Mouse (Mus musculus): Measurements from ENCODE around the gene Lingo2. TPM values are rescaled to one million over a fixed set of nuclear protein-coding genes. Genes with fewer than 3 reads are reported as not detected.
A peak's percentile ranks its signal among the peaks of the same experiment; 100 is the strongest.

Lingo2 gene
- polyA plus RNA-seq, 1 experiment from 2014 or later, result 0.21 TPM

- Histone ChIP-seq H3K4me3 (no peak overlapping the region), H3K36me3 (no peaks in the 10 kb centered on the region), H3K27me3 (no peaks in the 10 kb centered on the region), H3K9ac (no peak overlapping the region), H3K4me2 (no peak overlapping the region), H3K9me3 (replicated peaks) (no peaks in the 10 kb centered on the region), H3K4me1 (replicated peaks) (no peaks in the 10 kb centered on the region), H3K27ac (no peak overlapping the region)
- 86% methylated on average over 1 of the region's 1 CpGs for WGBS
- no peak for ATAC-seq (replicated peaks; ENCODE audit: insufficient number of reproducible peaks, insufficient read depth, low FRiP score, low read depth)
These were observed 646.3 kb downstream of the Lingo2 start for GRCm38 (mm10) chr4:36305228-36305627.

- 67% methylated on average over 8 of the region's 8 CpGs for WGBS
- no peaks in the 10 kb centered on the region for H3K36me3 ChIP-seq
- no peaks in the 10 kb centered on the region for H3K9me3 ChIP-seq (replicated peaks)
- no peak overlapping the region for H3K27ac ChIP-seq
- H3K9ac ChIP-seq, result no peak overlapping the region
- no peaks in the 10 kb centered on the region for H3K4me1 ChIP-seq (replicated peaks)
- peak overlapping the region; percentile 49 for H3K4me2 ChIP-seq
- no peaks in the 10 kb centered on the region for H3K27me3 ChIP-seq
- H3K4me3 ChIP-seq, result peak overlapping the region; percentile 25; the same call in 1 of the 2 replicates
- no peak for ATAC-seq (replicated peaks; ENCODE audit: insufficient number of reproducible peaks, insufficient read depth, low FRiP score, low read depth)
These were observed 661.9 kb downstream of the Lingo2 start for GRCm38 (mm10) chr4:36289701-36290053.

- Histone ChIP-seq H3K27me3 (no peaks in the 10 kb centered on the region), H3K27ac (no peak overlapping the region), H3K9ac (no peak overlapping the region), H3K4me1 (replicated peaks) (no peaks in the 10 kb centered on the region), H3K9me3 (replicated peaks) (no peaks in the 10 kb centered on the region), H3K4me2 (peak overlapping the region; percentile 49), H3K4me3 (peak overlapping the region; percentile 25), H3K36me3 (no peaks in the 10 kb centered on the region)
- WGBS, result 29% methylated on average over 17 of the region's 17 CpGs
- peak; percentile 53; the same call in 1 of the 2 replicates for ATAC-seq (replicated peaks; ENCODE audit: insufficient number of reproducible peaks, insufficient read depth, low FRiP score, low read depth)
These were observed 662.5 kb downstream of the Lingo2 start for GRCm38 (mm10) chr4:36288813-36289700.

GRCm38 (mm10) chr4:36262436-36263169 lies 688.9 kb downstream of the Lingo2 start:
- Histone ChIP-seq H3K27ac (no peak overlapping the region), H3K27me3 (no peaks in the 10 kb centered on the region), H3K36me3 (no peaks in the 10 kb centered on the region), H3K4me2 (no peak overlapping the region), H3K9ac (no peak overlapping the region), H3K4me3 (no peak overlapping the region), H3K4me1 (replicated peaks) (no peaks in the 10 kb centered on the region), H3K9me3 (replicated peaks) (no peaks in the 10 kb centered on the region)
- WGBS, result 79% methylated on average over 2 of the region's 2 CpGs
- ATAC-seq (replicated peaks; ENCODE audit: insufficient number of reproducible peaks, insufficient read depth, low FRiP score, low read depth), result no peak

- Histone ChIP-seq H3K4me1 (replicated peaks) (no peaks in the 10 kb centered on the region), H3K4me3 (no peak overlapping the region), H3K27me3 (no peaks in the 10 kb centered on the region), H3K9ac (no peak overlapping the region), H3K4me2 (no peak overlapping the region), H3K27ac (no peak overlapping the region), H3K9me3 (replicated peaks) (no peaks in the 10 kb centered on the region), H3K36me3 (no peaks in the 10 kb centered on the region)
- WGBS, result 24% methylated on average over 7 of the region's 7 CpGs
- no peak for ATAC-seq (replicated peaks; ENCODE audit: insufficient number of reproducible peaks, insufficient read depth, low FRiP score, low read depth)
These were observed 765.2 kb downstream of the Lingo2 start for GRCm38 (mm10) chr4:36186231-36186922.

GRCm38 (mm10) chr4:36183643-36184042 lies 767.9 kb downstream of the Lingo2 start:
- Histone ChIP-seq H3K4me1 (replicated peaks) (no peaks in the 10 kb centered on the region), H3K9me3 (replicated peaks) (no peaks in the 10 kb centered on the region), H3K4me3 (no peak overlapping the region), H3K27ac (no peak overlapping the region), H3K9ac (no peak overlapping the region), H3K36me3 (no peaks in the 10 kb centered on the region), H3K27me3 (no peaks in the 10 kb centered on the region), H3K4me2 (no peak overlapping the region)
- ATAC-seq (replicated peaks; ENCODE audit: insufficient number of reproducible peaks, insufficient read depth, low FRiP score, low read depth), result no peak
- WGBS, result 33% methylated on average over 4 of the region's 4 CpGs

GRCm38 (mm10) chr4:36170099-36170498 lies 781.4 kb downstream of the Lingo2 start:
- no peak overlapping the region for H3K4me3 ChIP-seq
- H3K4me1 ChIP-seq (replicated peaks), result no peaks in the 10 kb centered on the region
- no peak for ATAC-seq (replicated peaks; ENCODE audit: insufficient number of reproducible peaks, insufficient read depth, low FRiP score, low read depth)
- no peaks in the 10 kb centered on the region for H3K9me3 ChIP-seq (replicated peaks)
- H3K36me3 ChIP-seq, result no peaks in the 10 kb centered on the region
- H3K27ac ChIP-seq, result no peak overlapping the region
- H3K4me2 ChIP-seq, result no peak overlapping the region
- H3K9ac ChIP-seq, result no peak overlapping the region
- WGBS, result 36% methylated on average over 1 of the region's 1 CpGs
- no peaks in the 10 kb centered on the region for H3K27me3 ChIP-seq

- ATAC-seq (replicated peaks; ENCODE audit: insufficient number of reproducible peaks, insufficient read depth, low FRiP score, low read depth), result no peak
- Histone ChIP-seq H3K4me1 (replicated peaks) (no peaks in the 10 kb centered on the region), H3K36me3 (no peaks in the 10 kb centered on the region), H3K9ac (no peak overlapping the region), H3K4me3 (no peak overlapping the region), H3K4me2 (no peak overlapping the region), H3K27ac (no peak overlapping the region), H3K27me3 (no peaks in the 10 kb centered on the region), H3K9me3 (replicated peaks) (no peaks in the 10 kb centered on the region)
These were observed 820.2 kb downstream of the Lingo2 start for GRCm38 (mm10) chr4:36131341-36131740.

GRCm38 (mm10) chr4:36095482-36095881 lies 856.1 kb downstream of the Lingo2 start:
- Histone ChIP-seq H3K36me3 (no peaks in the 10 kb centered on the region), H3K4me1 (replicated peaks) (no peaks in the 10 kb centered on the region), H3K4me3 (no peak overlapping the region), H3K27ac (no peak overlapping the region), H3K27me3 (no peaks in the 10 kb centered on the region), H3K4me2 (no peak overlapping the region), H3K9ac (no peak overlapping the region), H3K9me3 (replicated peaks) (no peaks in the 10 kb centered on the region)
- WGBS, result 74% methylated on average over 4 of the region's 4 CpGs
- no peak for ATAC-seq (replicated peaks; ENCODE audit: insufficient number of reproducible peaks, insufficient read depth, low FRiP score, low read depth)

- Histone ChIP-seq H3K27me3 (no peaks in the 10 kb centered on the region), H3K4me3 (no peak overlapping the region), H3K4me2 (no peak overlapping the region), H3K27ac (no peak overlapping the region), H3K36me3 (no peaks in the 10 kb centered on the region), H3K9me3 (replicated peaks) (no peaks in the 10 kb centered on the region), H3K9ac (no peak overlapping the region), H3K4me1 (replicated peaks) (no peaks in the 10 kb centered on the region)
- no peak for ATAC-seq (replicated peaks; ENCODE audit: insufficient number of reproducible peaks, insufficient read depth, low FRiP score, low read depth)
- WGBS, result 76% methylated on average over 3 of the region's 3 CpGs
These were observed 870.3 kb downstream of the Lingo2 start for GRCm38 (mm10) chr4:36081095-36081852.

Measured in heart, embryonic 15.5 days (tissue).